Mouse (Mus musculus): ENCODE results near the gene Hnrnpf. TPM values are rescaled to one million over a fixed set of nuclear protein-coding genes. Genes with fewer than 3 reads are reported as not detected.
"Not testable (repeated sequence)": the region's sequence is repeated elsewhere in the genome, so short reads cannot be mapped to it uniquely, and the experiment has no call there.

The Hnrnpf gene
- polyA plus RNA-seq (2016; fragmentation: Nextera tagmentation; extraction: Ambion mirVana), result 530 and 545 TPM in 2 replicates

- peaks cover 14% of the 10 kb centered on the region for H3K4me1 ChIP-seq (replicated peaks)
- H3K9ac ChIP-seq, result no peak within 1 kb of the TSS
- no peak within 1 kb of the TSS for H3K4me3 ChIP-seq
- no peaks in the 10 kb centered on the region for H3K27me3 ChIP-seq (replicated peaks)
- H3K27ac ChIP-seq (ENCODE audit: poor library complexity, severe bottlenecking), result no peak within 1 kb of the TSS; the same call in 1 of the 2 replicates
- ATAC-seq (ENCODE audit: insufficient number of reproducible peaks, low FRiP score), result 0 out of 2 replicates have a peak, but pooled peaks have one; percentile 37
- WGBS, result 55% methylated on average over 17 of the region's 17 CpGs
- no peak within 1 kb of the TSS for H3K4me2 ChIP-seq
- H3K36me3 ChIP-seq, result no peaks in the 10 kb centered on the region
- H3K9me3 ChIP-seq (replicated peaks), result no peaks in the 10 kb centered on the region
These were observed at the start of gene Hnrnpf for GRCm38 (mm10) chr6:117900126-117901080. Gene Hnrnpf (plus strand): TSS chr6:117900324.

DNA sequence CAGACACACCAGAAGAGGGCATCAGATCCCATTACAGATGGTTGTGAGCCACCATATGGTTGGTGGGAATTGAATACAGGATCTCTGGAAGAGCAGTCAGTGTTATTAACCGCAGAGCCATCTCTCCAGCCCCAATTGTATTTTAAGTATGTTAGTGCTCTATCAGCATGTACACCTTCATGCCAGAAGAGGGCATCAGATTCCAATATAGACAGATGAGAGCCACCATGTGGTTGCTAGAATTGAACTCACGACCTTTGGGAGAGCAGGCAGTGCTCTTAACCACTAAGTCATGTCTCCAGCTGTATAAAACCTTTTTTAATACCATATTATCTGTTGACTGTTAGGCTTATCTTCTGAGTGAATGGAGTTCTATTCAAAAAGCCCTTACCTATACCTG lies 48.4 kb upstream of the Hnrnpf start:
- Histone ChIP-seq H3K4me1 (replicated peaks) (no peaks in the 10 kb centered on the region), H3K9ac (no peak overlapping the region), H3K4me2 (no peak overlapping the region), H3K9me3 (replicated peaks) (no peaks in the 10 kb centered on the region), H3K36me3 (peaks cover 20% of the 10 kb centered on the region), H3K4me3 (no peak overlapping the region), H3K27me3 (replicated peaks) (no peaks in the 10 kb centered on the region), H3K27ac (ENCODE audit: poor library complexity, severe bottlenecking) (no peak overlapping the region)
- WGBS, result 66% methylated on average over 2 of the region's 2 CpGs
- ATAC-seq (ENCODE audit: insufficient number of reproducible peaks, low FRiP score), result no peak

GRCm38 (mm10) chr6:117857990-117858389 lies 42.1 kb upstream of the Hnrnpf start:
- ATAC-seq (ENCODE audit: insufficient number of reproducible peaks, low FRiP score), result no peak
- Histone ChIP-seq H3K27me3 (replicated peaks) (no peaks in the 10 kb centered on the region), H3K9me3 (replicated peaks) (no peaks in the 10 kb centered on the region), H3K4me3 (no peak overlapping the region), H3K27ac (ENCODE audit: poor library complexity, severe bottlenecking) (no peak overlapping the region), H3K4me1 (replicated peaks) (no peaks in the 10 kb centered on the region), H3K36me3 (no peaks in the 10 kb centered on the region), H3K4me2 (no peak overlapping the region), H3K9ac (no peak overlapping the region)
- WGBS, result 69% methylated on average over 1 of the region's 1 CpGs

GRCm38 (mm10) chr6:117861848-117862247 lies 38.3 kb upstream of the Hnrnpf start, which contains the start of gene Zfp239:
Gene Zfp239 (plus strand): TSS chr6:117862100.
- Histone ChIP-seq H3K9ac (peak within 1 kb of the TSS; percentile 68), H3K27me3 (replicated peaks) (no peaks in the 10 kb centered on the region), H3K4me2 (peak within 1 kb of the TSS; percentile 98), H3K4me1 (replicated peaks) (0 out of 2 replicates have a peak, but pooled peaks cover 4% of the 10 kb centered on the region), H3K9me3 (replicated peaks) (no peaks in the 10 kb centered on the region), H3K4me3 (peak within 1 kb of the TSS; percentile 83), H3K27ac (ENCODE audit: poor library complexity, severe bottlenecking) (no peak within 1 kb of the TSS), H3K36me3 (no peaks in the 10 kb centered on the region)
- ATAC-seq (ENCODE audit: insufficient number of reproducible peaks, low FRiP score), result no peak
- WGBS, result 56% methylated on average over 6 of the region's 6 CpGs

DNA sequence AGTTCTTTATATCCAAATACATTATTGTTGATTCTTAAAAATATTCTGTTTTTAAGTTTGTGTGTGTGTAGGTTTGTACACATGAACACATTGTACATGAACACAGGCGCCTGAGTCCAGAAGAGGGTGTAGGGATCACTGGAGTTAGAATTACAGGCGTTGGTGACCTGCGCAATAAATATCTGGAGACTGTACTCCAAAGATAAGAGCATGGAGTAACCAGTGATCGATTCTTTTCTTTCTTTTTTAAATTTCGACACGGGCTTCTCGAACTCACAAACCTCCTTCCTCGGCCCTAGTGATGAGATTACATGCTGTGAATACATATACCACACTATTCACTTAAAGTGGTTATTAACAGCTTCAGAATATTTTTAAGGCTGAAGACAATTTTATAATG lies 37.7 kb upstream of the Hnrnpf start:
- peak overlapping the region; percentile 98 for H3K4me2 ChIP-seq
- ATAC-seq (ENCODE audit: insufficient number of reproducible peaks, low FRiP score), result no peak
- WGBS, result 68% methylated on average over 8 of the region's 8 CpGs
- no peaks in the 10 kb centered on the region for H3K36me3 ChIP-seq
- no peaks in the 10 kb centered on the region for H3K27me3 ChIP-seq (replicated peaks)
- no peaks in the 10 kb centered on the region for H3K9me3 ChIP-seq (replicated peaks)
- H3K4me3 ChIP-seq, result peak overlapping the region; percentile 83
- no peak overlapping the region for H3K9ac ChIP-seq
- H3K4me1 ChIP-seq (replicated peaks), result 0 out of 2 replicates have a peak, but pooled peaks cover 4% of the 10 kb centered on the region
- H3K27ac ChIP-seq (ENCODE audit: poor library complexity, severe bottlenecking), result no peak overlapping the region

- H3K27ac ChIP-seq (ENCODE audit: poor library complexity, severe bottlenecking), result no peak overlapping the region
- peak; percentile 73 for ATAC-seq (ENCODE audit: insufficient number of reproducible peaks, low FRiP score)
- no peaks in the 10 kb centered on the region for H3K9me3 ChIP-seq (replicated peaks)
- H3K27me3 ChIP-seq (replicated peaks), result no peaks in the 10 kb centered on the region
- H3K4me3 ChIP-seq, result peak overlapping the region; percentile 83
- H3K4me1 ChIP-seq (replicated peaks), result 0 out of 2 replicates have a peak, but pooled peaks cover 4% of the 10 kb centered on the region
- H3K4me2 ChIP-seq, result peak overlapping the region; percentile 98
- no peaks in the 10 kb centered on the region for H3K36me3 ChIP-seq
- peak overlapping the region; percentile 68 for H3K9ac ChIP-seq
- 4% methylated on average over 26 of the region's 26 CpGs for WGBS
These were observed 37.1 kb upstream of the Hnrnpf start for GRCm38 (mm10) chr6:117862899-117863620.

DNA sequence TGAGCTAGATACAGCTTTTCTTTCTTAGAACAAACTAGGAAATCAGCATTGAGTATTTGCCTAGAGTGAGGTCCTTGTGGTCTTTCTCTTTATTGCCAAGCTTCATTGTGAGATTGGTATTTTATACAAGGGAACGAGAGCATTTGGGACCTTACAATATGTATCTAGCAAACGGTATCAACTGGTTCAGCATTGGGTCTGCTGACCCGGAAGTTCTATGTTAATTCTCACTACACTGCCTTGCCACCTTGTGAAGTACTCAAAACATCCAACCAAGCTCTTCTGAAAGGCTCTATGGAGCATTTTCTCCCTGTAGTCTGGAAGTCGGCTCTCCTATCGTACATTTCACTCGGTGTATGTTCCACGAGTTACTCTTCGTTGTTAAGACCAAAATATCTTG lies 36.4 kb upstream of the Hnrnpf start:
- 0 out of 2 replicates have a peak, but pooled peaks cover 4% of the 10 kb centered on the region for H3K4me1 ChIP-seq (replicated peaks)
- no peaks in the 10 kb centered on the region for H3K9me3 ChIP-seq (replicated peaks)
- ATAC-seq (ENCODE audit: insufficient number of reproducible peaks, low FRiP score), result no peak
- no peak overlapping the region; the same call in 1 of the 2 replicates for H3K4me3 ChIP-seq
- no peak overlapping the region for H3K27ac ChIP-seq (ENCODE audit: poor library complexity, severe bottlenecking)
- no peaks in the 10 kb centered on the region for H3K36me3 ChIP-seq
- peak overlapping the region; percentile 98; the same call in 1 of the 2 replicates for H3K4me2 ChIP-seq
- no peak overlapping the region for H3K9ac ChIP-seq
- H3K27me3 ChIP-seq (replicated peaks), result no peaks in the 10 kb centered on the region
- WGBS, result 88% methylated on average over 8 of the region's 8 CpGs

GRCm38 (mm10) chr6:117868187-117868586 lies 31.9 kb upstream of the Hnrnpf start:
- H3K4me1 ChIP-seq (replicated peaks), result 0 out of 2 replicates have a peak, but pooled peaks cover 4% of the 10 kb centered on the region
- H3K9me3 ChIP-seq (replicated peaks), result no peaks in the 10 kb centered on the region
- no peak overlapping the region for H3K27ac ChIP-seq (ENCODE audit: poor library complexity, severe bottlenecking)
- no peak overlapping the region for H3K4me2 ChIP-seq
- H3K4me3 ChIP-seq, result no peak overlapping the region
- H3K9ac ChIP-seq, result no peak overlapping the region
- no peaks in the 10 kb centered on the region for H3K27me3 ChIP-seq (replicated peaks)
- WGBS, result 84% methylated on average over 8 of the region's 8 CpGs
- H3K36me3 ChIP-seq, result no peaks in the 10 kb centered on the region
- ATAC-seq (ENCODE audit: insufficient number of reproducible peaks, low FRiP score), result no peak

GRCm38 (mm10) chr6:117871034-117871433 lies 29.1 kb upstream of the Hnrnpf start:
- H3K27ac ChIP-seq (ENCODE audit: poor library complexity, severe bottlenecking), result no peak overlapping the region
- H3K4me1 ChIP-seq (replicated peaks), result 0 out of 2 replicates have a peak, but pooled peaks cover 2% of the 10 kb centered on the region
- WGBS, result 61% methylated on average over 14 of the region's 14 CpGs
- no peak overlapping the region for H3K4me3 ChIP-seq
- H3K36me3 ChIP-seq, result no peaks in the 10 kb centered on the region
- no peak overlapping the region for H3K9ac ChIP-seq
- H3K27me3 ChIP-seq (replicated peaks), result no peaks in the 10 kb centered on the region
- H3K4me2 ChIP-seq, result no peak overlapping the region
- no peak for ATAC-seq (ENCODE audit: insufficient number of reproducible peaks, low FRiP score)
- H3K9me3 ChIP-seq (replicated peaks), result no peaks in the 10 kb centered on the region

DNA sequence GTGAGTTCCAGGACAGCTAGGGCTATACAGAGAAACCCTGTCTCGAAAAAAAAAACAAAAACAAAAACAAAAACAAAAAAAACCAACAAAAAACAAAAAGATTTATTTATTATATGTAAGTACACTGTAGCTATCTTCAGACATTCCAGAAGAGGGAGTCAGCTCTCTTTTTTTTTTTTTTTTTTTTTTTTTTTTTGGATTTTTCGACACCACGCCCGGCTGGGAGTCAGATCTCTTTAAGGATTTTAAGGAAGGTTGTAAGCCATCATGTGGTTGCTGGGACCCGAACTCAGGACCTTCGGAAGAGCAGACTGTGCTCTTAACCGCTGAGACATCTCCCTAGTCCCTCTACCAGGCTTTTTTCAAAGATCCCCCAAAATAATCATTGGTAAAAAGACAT lies 26.7 kb upstream of the Hnrnpf start:
- H3K9me3 ChIP-seq (replicated peaks); H3K27ac ChIP-seq (ENCODE audit: poor library complexity, severe bottlenecking); ATAC-seq (ENCODE audit: insufficient number of reproducible peaks, low FRiP score); H3K4me3 ChIP-seq; H3K9ac ChIP-seq; H3K27me3 ChIP-seq (replicated peaks); H3K4me2 ChIP-seq; H3K36me3 ChIP-seq; H3K4me1 ChIP-seq (replicated peaks): not testable (repeated sequence)
- 80% methylated on average over 7 of the region's 7 CpGs for whole genome bisulfite sequencing
